Mouse (Mus musculus) lung, adult 2 months (tissue): ENCODE data around the gene Cdkl3. TPM values are rescaled to one million over a fixed set of nuclear protein-coding genes. Genes with fewer than 3 reads are reported as not detected.

ENCODE experiments used
- DNase-seq: peaks from one replicate; pipeline ENCODE4 v3.0.0; 2022
- H3K4me1 ChIP-seq: fragments of 200-500 bp; 2 replicates; pipeline ENCODE4 v1.6.1; 2011; ENCODE audit warnings: low read length; ENCODE audit not compliant: control insufficient read depth, insufficient read depth
- H3K4me3 ChIP-seq: fragments of 200-500 bp; replicated peaks from 2 replicates; pipeline ENCODE3; 2011; ENCODE audit warnings: low read depth, mild to moderate bottlenecking, control low read depth, low read length; ENCODE audit errors: extremely low read depth
- CTCF ChIP-seq: fragments of 200-500 bp; IDR thresholded peaks from 2 replicates; pipeline ENCODE4 v1.5.1; 2011; ENCODE audit warnings: mild to moderate bottlenecking, low read length, control low read depth; ENCODE audit not compliant: insufficient read depth
- POLR2A ChIP-seq: fragments of 200-500 bp; IDR thresholded peaks from 2 replicates; pipeline ENCODE4 v1.6.1; 2011; ENCODE audit warnings: low read depth, mild to moderate bottlenecking, control low read depth, low read length, borderline replicate concordance; ENCODE audit errors: extremely low read depth
- WGBS: fragments of 180-500 bp; shearing (Covaris S2); methylation state at CpG from one replicate; pipeline ENCODE4 v1.1.7; 2018; 5-methylcytosine and 5-hydroxymethylcytosine counted together
- polyA plus RNA-seq: library from polyadenylated mRNA; depleted of rRNA; stranded (reverse); fragments of >200 nt; gene quantifications from 2 replicates; pipeline ENCODE4 v1.2.3, GENCODE M21; 2012; rRNA removed

Gene Cdkl3
- polyA plus RNA-seq, result 1.4 and 2.4 TPM in 2 replicates

- peak; percentile 92 for DNase-seq
- Histone ChIP-seq H3K4me1 (peaks cover 5% of the 10 kb centered on the region; the same call in 1 of the 2 replicates), H3K4me3 (peak within 1 kb of the TSS; percentile 92)
- peak; percentile 40; the same call in 1 of the 2 replicates for TF ChIP-seq POLR2A
- TF ChIP-seq CTCF, result no peak
- WGBS, result under 1% methylated on average over 51 of the region's 51 CpGs
Observed at GRCm38 (mm10) chr11:52003772-52004528, at the start of gene Cdkl3. Cdkl3 (plus strand) TSS chr11:52004221.

GRCm38 (mm10) chr11:51956112-51956511, 47.9 kb upstream of the Cdkl3 start:
- peak; percentile 32 for DNase-seq
- no peak for TF ChIP-seq CTCF
- no peak for TF ChIP-seq POLR2A
- Histone ChIP-seq H3K4me1 (no peaks in the 10 kb centered on the region; the same call in 1 of the 2 replicates), H3K4me3 (no peak overlapping the region)
- WGBS, result 64% methylated on average over 9 of the region's 9 CpGs

- no peak overlapping the region for H3K4me3 ChIP-seq
- 84% methylated on average over 4 of the region's 4 CpGs for WGBS
- no peak for DNase-seq
- H3K4me1 ChIP-seq, result no peaks in the 10 kb centered on the region; the same call in 1 of the 2 replicates
- no peak for TF ChIP-seq POLR2A
- TF ChIP-seq CTCF, result no peak
Observed at GRCm38 (mm10) chr11:51957760-51958159, 46.3 kb upstream of the Cdkl3 start.

- DNase-seq, result no peak
- WGBS, result 88% methylated on average over 5 of the region's 5 CpGs
- H3K4me3 ChIP-seq, result no peak overlapping the region
- TF ChIP-seq POLR2A (no peak), CTCF (no peak)
- no peaks in the 10 kb centered on the region; the same call in 1 of the 2 replicates for H3K4me1 ChIP-seq
Observed at GRCm38 (mm10) chr11:51959511-51959910, 44.5 kb upstream of the Cdkl3 start.

- H3K4me3 ChIP-seq, result no peak overlapping the region
- DNase-seq, result no peak
- TF ChIP-seq POLR2A, result no peak
- no peak for TF ChIP-seq CTCF
- 79% methylated on average over 4 of the region's 4 CpGs for WGBS
- H3K4me1 ChIP-seq, result no peaks in the 10 kb centered on the region; the same call in 1 of the 2 replicates
Observed at GRCm38 (mm10) chr11:51960061-51960460, 44.0 kb upstream of the Cdkl3 start.

GRCm38 (mm10) chr11:51960967-51961471, 43.0 kb upstream of the Cdkl3 start:
- DNase-seq, result peak; percentile 61
- 43% methylated on average over 11 of the region's 11 CpGs for WGBS
- H3K4me1 ChIP-seq, result no peaks in the 10 kb centered on the region
- H3K4me3 ChIP-seq, result no peak overlapping the region
- no peak for TF ChIP-seq POLR2A
- 0 out of 2 replicates have a peak, but pooled peaks have one; percentile 5 for TF ChIP-seq CTCF

GRCm38 (mm10) chr11:51961761-51962160, 42.3 kb upstream of the Cdkl3 start:
- DNase-seq, result no peak
- TF ChIP-seq CTCF (no peak), POLR2A (no peak)
- WGBS, result 91% methylated on average over 8 of the region's 8 CpGs

GRCm38 (mm10) chr11:51962277-51962676, 41.7 kb upstream of the Cdkl3 start:
- 87% methylated on average over 7 of the region's 7 CpGs for WGBS
- no peak for DNase-seq
- TF ChIP-seq CTCF (no peak), POLR2A (no peak)
- Histone ChIP-seq H3K4me3 (no peak overlapping the region), H3K4me1 (peaks cover 2% of the 10 kb centered on the region; the same call in 1 of the 2 replicates)

More at GRCm38 (mm10) chr11:51961761-51962160, 42.3 kb upstream of the Cdkl3 start:
- Histone ChIP-seq H3K4me3 (no peak overlapping the region), H3K4me1 (no peaks in the 10 kb centered on the region)

- 82% methylated on average over 5 of the region's 5 CpGs for WGBS
- DNase-seq, result no peak
Observed at GRCm38 (mm10) chr11:51966651-51967050, 37.4 kb upstream of the Cdkl3 start.

More at GRCm38 (mm10) chr11:51966651-51967050, 37.4 kb upstream of the Cdkl3 start:
- peaks cover 6% of the 10 kb centered on the region for H3K4me1 ChIP-seq
- no peak overlapping the region for H3K4me3 ChIP-seq
- TF ChIP-seq POLR2A (no peak), CTCF (no peak)
